Mouse (Mus musculus) liver, embryonic 13.5 days (tissue): ENCODE measurements around the gene Gm42878. TPM values are rescaled to one million over a fixed set of nuclear protein-coding genes. Genes with fewer than 3 reads are reported as not detected.

Experiments
- ATAC-seq: fragments of 200-750 bp; cut with Nextera tagmentation; 2 replicates; pipeline ENCODE4 v1.8.0; 2017; ENCODE audit warnings: low read depth, mild to moderate bottlenecking, moderate number of reproducible peaks, moderate library complexity
- DNase-seq: peaks from one replicate; pipeline ENCODE4 v3.0.0; 2022
- H3K27ac ChIP-seq: fragments of 300-500 bp; sonication (generic); 2 replicates; pipeline ENCODE4 v1.5.1; 2015; ENCODE audit warnings: moderate library complexity, mild to moderate bottlenecking, inconsistent platforms
- H3K27me3 ChIP-seq: fragments of 300-500 bp; sonication (generic); 2 replicates; pipeline ENCODE4 v1.6.1; 2015; ENCODE audit warnings: mild to moderate bottlenecking, inconsistent platforms
- H3K36me3 ChIP-seq: fragments of 300-500 bp; sonication (generic); 2 replicates; pipeline ENCODE4 v1.6.1; 2015; ENCODE audit warnings: mild to moderate bottlenecking, inconsistent platforms
- H3K4me1 ChIP-seq: fragments of 300-500 bp; sonication (generic); replicated peaks from 2 replicates; pipeline ENCODE4 v1.6.1; 2015; ENCODE audit warnings: inconsistent platforms
- H3K4me2 ChIP-seq: fragments of 300-500 bp; sonication (generic); 2 replicates; pipeline ENCODE4 v1.6.1; 2015; ENCODE audit warnings: inconsistent platforms, mild to moderate bottlenecking, moderate library complexity
- H3K4me3 ChIP-seq: fragments of 300-500 bp; sonication (generic); replicated peaks from 2 replicates; pipeline ENCODE4 v1.5.1; 2015; ENCODE audit warnings: mild to moderate bottlenecking, inconsistent platforms
- H3K9ac ChIP-seq: fragments of 300-500 bp; sonication (generic); 2 replicates; pipeline ENCODE4 v1.6.1; 2015; ENCODE audit warnings: mild to moderate bottlenecking, inconsistent platforms
- H3K9me3 ChIP-seq: fragments of 300-500 bp; sonication (generic); replicated peaks from 2 replicates; pipeline ENCODE4 v1.6.1; 2016; ENCODE audit warnings: inconsistent platforms
- WGBS: fragments of 180-500 bp; shearing (Covaris S2); methylation state at CpG from one replicate; pipeline ENCODE4 v1.1.7; 2015; ENCODE audit not compliant: insufficient replicate concordance; 5-methylcytosine and 5-hydroxymethylcytosine counted together
- polyA plus RNA-seq: library from polyadenylated mRNA; unstranded; fragments of >200 nt; fragmentation: Nextera tagmentation; extraction: Ambion mirVana; gene quantifications from 2 replicates; pipeline ENCODE4 v1.2.1, GENCODE M21; 2015

Gene Gm42878
- polyA plus RNA-seq, result not detected in 2 replicates

DNA sequence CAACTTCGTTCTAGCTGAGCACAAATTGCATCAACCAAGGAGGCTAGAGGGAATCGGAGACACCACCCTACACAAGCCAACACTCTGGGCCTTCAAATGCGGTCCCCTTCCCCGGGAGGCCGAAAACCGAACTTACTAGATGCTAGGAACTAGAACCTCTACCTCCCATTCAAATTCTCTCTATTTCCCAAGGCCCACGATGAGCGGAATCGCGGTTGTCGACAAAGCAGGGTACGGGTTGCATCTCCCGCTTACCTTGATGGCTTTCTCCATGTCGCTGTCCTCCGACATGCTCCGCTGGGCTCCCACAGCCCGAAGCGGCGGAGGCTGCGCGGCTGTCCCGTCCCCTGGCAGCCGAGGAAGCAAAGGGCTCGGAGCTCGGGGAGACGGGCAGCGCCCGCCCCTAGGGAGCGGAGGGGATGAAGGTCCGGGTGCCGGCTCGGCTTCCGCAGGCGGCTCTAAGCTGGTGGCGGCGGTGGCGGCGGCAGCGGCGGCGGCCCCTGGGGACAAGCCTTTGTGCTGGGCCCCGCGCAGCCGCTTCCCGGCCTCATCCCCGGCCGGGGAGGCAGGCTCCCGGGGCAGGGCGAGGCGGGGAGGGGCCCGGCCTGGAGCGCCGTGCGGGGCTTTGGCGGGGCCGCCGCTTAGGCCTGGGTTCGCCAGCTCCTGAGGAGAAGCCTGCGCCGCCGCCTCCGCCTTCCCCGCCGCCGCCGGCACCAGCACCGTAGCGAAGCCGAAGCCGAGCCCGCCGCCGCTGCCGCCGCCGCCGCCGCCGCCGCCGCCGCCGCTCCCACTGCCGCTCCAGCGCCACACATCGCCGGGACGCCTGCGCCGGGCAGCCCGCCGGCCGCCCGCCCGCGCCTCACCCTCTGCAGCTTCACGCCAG, at the start of gene Gm42878, which contains the start of gene Adam1a:
Gm42878 (minus strand) TSS at position 573 of the 883 bp plus-strand sequence.
Adam1a (minus strand) TSS at position 573 of the 883 bp plus-strand sequence.
- DNase-seq, result no peak
- peak; percentile 74 for ATAC-seq
- peaks cover 2% of the 10 kb centered on the region; the same call in 1 of the 2 replicates for H3K36me3 ChIP-seq
- peak within 1 kb of the TSS; percentile 92 for H3K27ac ChIP-seq
- H3K4me2 ChIP-seq, result peak within 1 kb of the TSS; percentile 93
- no peaks in the 10 kb centered on the region for H3K27me3 ChIP-seq
- WGBS, result under 1% methylated on average over 63 of the region's 97 CpGs
- H3K9me3 ChIP-seq, result no peaks in the 10 kb centered on the region
- H3K4me3 ChIP-seq, result peak within 1 kb of the TSS; percentile 100
- peaks cover 65% of the 10 kb centered on the region for H3K4me1 ChIP-seq
- peak within 1 kb of the TSS; percentile 98 for H3K9ac ChIP-seq

DNA sequence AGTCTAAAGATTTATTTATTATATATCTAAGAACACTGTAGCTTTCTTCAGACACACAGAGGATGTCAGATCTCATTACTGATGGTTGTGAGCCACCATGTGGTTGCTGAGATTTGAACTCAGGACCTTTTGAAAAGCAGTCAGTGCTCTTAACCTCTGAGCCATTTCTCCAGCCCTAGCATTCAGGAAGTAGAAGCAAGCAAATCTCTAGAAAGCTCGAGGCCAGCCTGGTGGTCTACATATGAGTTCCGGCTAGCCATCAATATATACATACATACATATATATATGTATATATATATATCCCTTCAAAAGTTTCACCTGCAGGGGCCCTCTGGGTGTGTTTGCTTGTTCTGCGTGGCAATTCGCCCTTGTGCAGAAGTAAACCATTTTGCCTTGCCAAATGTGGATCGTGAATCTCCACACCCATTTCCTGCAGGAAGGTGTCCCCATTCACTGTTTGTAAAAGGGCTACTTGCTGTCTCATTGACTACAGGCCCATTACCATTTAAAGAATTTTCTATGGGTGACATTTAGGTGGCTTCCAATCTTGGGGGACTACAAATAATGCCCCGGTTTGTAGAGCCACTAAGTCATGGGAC, 49.5 kb upstream of the Gm42878 start:
- no peaks in the 10 kb centered on the region for H3K36me3 ChIP-seq
- H3K4me2 ChIP-seq, result peak overlapping the region; percentile 99
- no peaks in the 10 kb centered on the region for H3K27me3 ChIP-seq
- H3K4me1 ChIP-seq, result peaks cover 66% of the 10 kb centered on the region
- no peak overlapping the region for H3K9ac ChIP-seq
- DNase-seq (no peak), ATAC-seq (no peak)
- WGBS, result 68% methylated on average over 6 of the region's 6 CpGs
- H3K4me3 ChIP-seq, result peak overlapping the region; percentile 78; the same call in 1 of the 2 replicates
- H3K9me3 ChIP-seq, result no peaks in the 10 kb centered on the region
- peak overlapping the region; percentile 91; the same call in 1 of the 2 replicates for H3K27ac ChIP-seq

DNA sequence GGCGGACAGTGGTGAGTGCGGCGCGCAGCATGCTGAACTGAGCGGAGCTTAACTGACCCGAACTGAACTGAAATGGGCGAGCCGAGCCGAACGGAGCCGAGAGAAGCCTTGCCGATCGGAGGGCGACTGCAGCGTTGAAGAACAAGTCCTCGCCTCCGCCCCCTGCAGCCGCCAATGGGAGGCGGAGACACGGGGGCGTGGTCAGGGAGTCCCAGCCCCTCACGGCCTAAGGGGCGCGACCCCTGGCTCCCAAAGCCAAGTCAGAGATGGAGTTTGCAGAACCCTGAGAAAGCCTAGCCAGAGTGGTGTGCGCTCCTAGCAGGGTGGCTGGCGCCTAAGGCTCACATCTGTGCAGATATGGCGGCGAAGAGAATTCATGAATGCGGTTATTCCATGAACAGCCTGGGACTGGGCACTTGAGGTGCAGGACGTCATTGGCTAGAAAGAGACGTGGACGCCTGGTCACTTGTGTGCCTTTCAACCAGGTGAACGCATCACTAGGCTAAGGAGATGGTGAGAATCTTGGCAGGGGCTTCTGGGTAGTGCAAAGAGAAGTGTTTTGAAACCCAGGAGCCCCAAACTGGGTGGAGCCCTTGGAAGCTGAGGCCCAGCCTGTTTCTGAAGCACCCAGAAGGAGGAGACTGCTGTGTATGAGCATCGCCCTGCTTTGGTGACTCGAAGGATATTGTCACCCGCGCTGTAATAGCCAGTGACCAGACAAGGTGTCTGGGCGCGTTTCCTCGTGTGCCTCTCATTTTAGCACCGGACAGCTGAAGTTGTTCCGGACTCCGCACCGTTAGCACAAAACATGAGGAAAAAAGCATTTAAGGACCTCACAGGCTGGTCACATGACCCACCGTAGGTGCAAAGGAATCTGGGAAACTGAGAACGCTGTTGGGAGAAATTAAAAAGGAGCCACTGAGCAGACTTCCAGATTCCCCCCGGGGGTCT, 48.4 kb upstream of the Gm42878 start, which contains the start of gene Aldh2:
Aldh2 (minus strand) TSS at position 374 of the 951 bp plus-strand sequence.
- peak within 1 kb of the TSS; percentile 78 for H3K4me3 ChIP-seq
- peak within 1 kb of the TSS; percentile 87 for H3K9ac ChIP-seq
- H3K27ac ChIP-seq, result peak within 1 kb of the TSS; percentile 91
- H3K4me1 ChIP-seq, result peaks cover 69% of the 10 kb centered on the region
- peak; percentile 90 for ATAC-seq
- 2% methylated on average over 47 of the region's 47 CpGs for WGBS
- peak; percentile 84 for DNase-seq
- no peaks in the 10 kb centered on the region for H3K9me3 ChIP-seq
- peak within 1 kb of the TSS; percentile 99 for H3K4me2 ChIP-seq
- H3K27me3 ChIP-seq, result no peaks in the 10 kb centered on the region
- H3K36me3 ChIP-seq, result no peaks in the 10 kb centered on the region

DNA sequence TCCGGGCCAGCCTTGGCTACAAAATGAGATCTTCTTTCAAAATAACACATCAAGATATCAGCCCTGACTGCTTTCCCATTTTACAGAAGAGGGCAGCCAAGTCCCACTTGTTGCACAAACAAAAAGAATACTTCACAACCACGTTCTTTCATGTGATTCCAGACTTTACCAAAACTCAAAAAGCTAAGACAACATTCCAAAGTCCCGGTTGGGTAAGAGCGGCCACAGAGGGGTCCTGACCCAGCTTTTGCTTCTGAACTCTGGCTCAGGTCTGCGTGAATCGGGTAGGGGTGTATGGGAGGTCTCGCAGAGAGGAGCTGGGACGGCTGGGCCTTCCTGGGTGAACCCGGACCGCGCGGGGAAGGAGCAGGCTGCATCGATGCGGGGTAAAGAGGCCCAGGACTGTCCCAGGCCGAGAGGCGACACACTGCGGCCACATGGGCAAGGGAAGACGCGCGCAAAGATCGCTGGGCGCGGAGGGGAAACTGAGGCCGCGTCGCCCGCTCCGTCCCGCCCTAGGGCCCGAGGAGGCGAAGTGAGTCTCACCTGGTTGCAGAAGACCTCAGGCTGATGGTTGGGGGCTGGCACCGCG, 47.6 kb upstream of the Gm42878 start:
- Histone ChIP-seq H3K36me3 (no peaks in the 10 kb centered on the region), H3K9me3 (no peaks in the 10 kb centered on the region), H3K27me3 (no peaks in the 10 kb centered on the region), H3K9ac (peak overlapping the region; percentile 87), H3K27ac (peak overlapping the region; percentile 91), H3K4me1 (peaks cover 66% of the 10 kb centered on the region), H3K4me3 (peak overlapping the region; percentile 78), H3K4me2 (peak overlapping the region; percentile 99)
- 4% methylated on average over 33 of the region's 33 CpGs for WGBS
- ATAC-seq (peak; percentile 40), DNase-seq (peak; percentile 20)

DNA sequence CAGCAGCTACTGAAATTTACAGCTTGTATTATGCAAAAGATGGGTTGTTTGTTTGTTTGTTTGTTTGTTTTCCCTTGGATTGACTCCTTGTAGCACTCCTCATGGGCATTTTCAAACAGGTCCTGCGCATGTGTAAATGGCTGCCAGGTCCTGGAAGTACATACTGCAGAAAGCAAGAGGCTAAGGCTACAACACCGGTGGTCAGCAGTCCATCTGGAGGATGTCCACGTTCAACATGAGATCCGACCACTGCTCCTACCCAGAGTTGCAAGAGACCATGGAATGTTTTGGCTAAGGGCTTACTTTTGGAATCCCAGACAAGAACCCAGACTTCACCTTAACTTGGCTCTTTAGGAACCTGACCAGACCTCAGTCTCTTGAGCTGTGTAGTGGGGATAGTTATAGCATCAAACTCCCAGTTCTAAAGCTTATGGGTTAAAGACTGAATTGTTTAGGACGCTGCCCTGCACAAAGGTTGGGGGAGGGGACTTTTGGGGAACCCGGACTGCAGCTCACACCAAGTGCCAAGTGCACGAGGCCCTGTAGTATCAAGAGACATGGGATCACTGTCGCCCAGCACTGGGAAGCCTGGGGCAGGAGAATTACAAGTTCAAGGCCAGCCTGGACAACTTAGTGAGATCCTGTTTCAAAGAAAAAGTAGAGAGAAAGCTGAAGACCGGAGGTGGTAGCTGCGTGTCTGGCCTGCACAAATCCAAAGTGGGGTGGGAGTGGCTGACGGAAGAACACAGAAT, 47.0 kb upstream of the Gm42878 start:
- Histone ChIP-seq H3K4me3 (peak overlapping the region; percentile 78), H3K27ac (peak overlapping the region; percentile 91)
- 54% methylated on average over 11 of the region's 11 CpGs for WGBS

DNA sequence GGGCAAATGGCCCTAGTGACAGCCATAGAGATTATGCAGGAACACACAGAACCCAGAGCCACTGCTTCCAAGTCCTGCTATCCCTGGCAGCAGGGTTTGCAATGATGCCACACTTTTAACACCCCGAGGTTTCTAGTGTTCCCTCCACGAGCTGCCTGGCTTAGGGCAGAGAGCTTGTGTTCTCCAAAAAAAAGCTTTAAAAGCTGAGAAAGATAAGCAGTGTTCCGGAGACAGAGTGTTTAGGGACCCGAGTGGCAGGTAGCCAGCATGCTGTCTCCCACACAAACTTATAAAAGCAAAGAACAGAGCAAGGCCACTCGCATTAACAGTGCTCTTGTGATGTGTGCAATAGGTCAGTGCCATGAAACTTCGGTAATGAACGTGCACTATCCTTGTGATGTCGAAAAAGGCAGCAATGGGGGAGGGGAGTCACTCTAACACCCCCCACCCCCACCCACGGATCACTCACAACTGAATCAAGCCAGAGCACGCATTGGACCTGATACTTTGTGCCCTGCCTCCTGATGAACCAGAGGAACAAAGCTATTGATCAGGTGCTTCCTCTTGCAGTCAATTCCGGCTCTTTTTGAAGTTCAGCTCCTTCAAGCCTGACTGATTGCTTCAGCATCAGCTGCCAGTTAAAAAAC, 46.3 kb upstream of the Gm42878 start:
- H3K27ac ChIP-seq, result peak overlapping the region; percentile 91
- no peaks in the 10 kb centered on the region for H3K36me3 ChIP-seq
- H3K9ac ChIP-seq, result peak overlapping the region; percentile 87
- H3K4me2 ChIP-seq, result peak overlapping the region; percentile 99
- ATAC-seq (no peak), DNase-seq (no peak)
- H3K4me3 ChIP-seq, result peak overlapping the region; percentile 78; the same call in 1 of the 2 replicates
- H3K27me3 ChIP-seq, result no peaks in the 10 kb centered on the region
- WGBS, result 52% methylated on average over 11 of the region's 11 CpGs
- H3K4me1 ChIP-seq, result peaks cover 70% of the 10 kb centered on the region
- H3K9me3 ChIP-seq, result no peaks in the 10 kb centered on the region

More for the DNA sequence above, 47.0 kb upstream of the Gm42878 start:
- peak overlapping the region; percentile 99 for H3K4me2 ChIP-seq
- no peak for DNase-seq
- H3K36me3 ChIP-seq, result no peaks in the 10 kb centered on the region
- peaks cover 69% of the 10 kb centered on the region for H3K4me1 ChIP-seq
- H3K9ac ChIP-seq, result peak overlapping the region; percentile 87
- no peaks in the 10 kb centered on the region for H3K27me3 ChIP-seq
- no peaks in the 10 kb centered on the region for H3K9me3 ChIP-seq
- no peak for ATAC-seq

DNA sequence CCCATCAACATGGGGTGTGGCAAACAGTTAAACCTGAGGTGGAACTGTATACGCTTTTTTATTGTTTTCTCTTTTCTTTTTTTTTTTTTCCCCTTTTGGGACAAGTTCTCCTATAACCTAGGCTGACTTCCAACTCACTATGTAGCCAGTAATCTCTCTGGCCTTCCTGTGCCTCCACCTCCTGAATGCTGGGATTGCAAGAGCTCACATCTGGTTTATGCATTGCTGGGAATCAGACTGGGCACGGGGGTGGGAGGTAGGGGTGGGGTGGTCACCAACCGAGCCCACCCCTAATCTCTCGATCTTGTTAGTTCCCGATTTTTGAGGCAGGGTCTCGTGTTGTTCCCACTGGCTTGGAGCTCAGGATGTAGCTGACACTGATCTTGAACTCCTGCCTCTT, 44.6 kb upstream of the Gm42878 start:
- H3K27ac ChIP-seq, result no peak overlapping the region
- WGBS, result 63% methylated on average over 6 of the region's 6 CpGs
- no peak overlapping the region for H3K9ac ChIP-seq
- H3K4me2 ChIP-seq, result no peak overlapping the region
- H3K27me3 ChIP-seq, result no peaks in the 10 kb centered on the region
- H3K9me3 ChIP-seq, result no peaks in the 10 kb centered on the region
- H3K36me3 ChIP-seq, result no peaks in the 10 kb centered on the region
- H3K4me1 ChIP-seq, result peaks cover 70% of the 10 kb centered on the region
- DNase-seq (no peak), ATAC-seq (no peak)
- H3K4me3 ChIP-seq, result no peak overlapping the region

DNA sequence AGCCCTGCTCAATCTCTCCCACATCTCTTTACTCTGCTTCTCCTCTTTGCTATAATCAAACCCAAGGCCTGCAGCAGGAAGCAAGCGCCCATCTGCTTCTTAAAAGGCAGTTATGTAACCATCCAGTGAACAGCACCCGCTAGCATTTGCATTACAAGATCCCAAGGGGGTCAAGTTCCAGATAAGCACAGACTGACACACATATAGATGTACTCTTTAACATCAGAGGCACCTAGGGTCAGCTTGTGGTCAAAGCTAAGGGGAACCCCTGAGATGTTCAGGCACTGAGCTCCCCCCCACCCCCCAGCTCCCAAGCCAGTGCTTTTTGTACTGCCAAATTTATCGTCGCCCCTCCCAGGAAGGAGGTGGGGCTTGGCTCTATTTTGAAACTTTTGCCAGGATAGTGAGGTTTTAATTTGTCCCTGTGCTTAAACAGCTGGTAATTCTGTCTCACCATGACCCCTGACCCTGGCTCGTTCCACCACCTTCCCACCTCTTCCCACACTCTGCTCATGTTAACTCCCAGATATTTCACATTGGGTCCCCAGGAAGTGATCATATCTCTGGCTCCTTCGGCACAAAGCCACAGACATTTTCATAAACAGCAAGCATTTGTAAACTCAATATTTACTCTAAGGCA, 41.2 kb upstream of the Gm42878 start:
- DNase-seq (no peak), ATAC-seq (no peak)
- H3K9me3 ChIP-seq, result no peaks in the 10 kb centered on the region
- no peaks in the 10 kb centered on the region for H3K27me3 ChIP-seq
- peak overlapping the region; percentile 37 for H3K4me2 ChIP-seq
- H3K36me3 ChIP-seq, result no peaks in the 10 kb centered on the region
- peak overlapping the region; percentile 62 for H3K27ac ChIP-seq
- WGBS, result 7% methylated on average over 6 of the region's 6 CpGs
- H3K9ac ChIP-seq, result peak overlapping the region; percentile 30; the same call in 1 of the 2 replicates
- no peak overlapping the region for H3K4me3 ChIP-seq
- peaks cover 55% of the 10 kb centered on the region for H3K4me1 ChIP-seq

DNA sequence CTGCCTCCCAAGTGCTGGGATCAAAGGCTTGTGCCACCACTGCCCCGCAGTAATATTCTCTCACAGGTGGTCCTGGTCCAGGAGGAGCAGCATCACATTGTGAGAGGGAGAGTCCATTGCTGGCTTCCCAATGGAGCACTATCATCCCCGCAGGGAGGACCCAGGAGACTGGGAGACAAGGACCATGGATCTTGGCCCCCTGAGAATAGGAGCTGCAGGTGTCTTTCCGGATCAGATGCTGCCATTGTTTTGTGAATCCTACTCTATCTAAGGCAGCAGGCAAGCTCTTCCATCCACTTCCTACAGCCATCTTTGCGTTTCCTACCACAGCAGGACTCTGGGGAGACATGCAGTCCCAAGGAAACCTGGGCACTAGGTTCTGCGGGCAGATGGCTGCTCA, 40.4 kb upstream of the Gm42878 start:
- Histone ChIP-seq H3K9me3 (no peaks in the 10 kb centered on the region), H3K4me1 (peaks cover 48% of the 10 kb centered on the region), H3K36me3 (no peaks in the 10 kb centered on the region), H3K27ac (0 out of 2 replicates have a peak overlapping the region, but pooled peaks have one; percentile 62), H3K4me2 (no peak overlapping the region), H3K27me3 (no peaks in the 10 kb centered on the region), H3K4me3 (no peak overlapping the region), H3K9ac (no peak overlapping the region)
- ATAC-seq (no peak), DNase-seq (no peak)
- 83% methylated on average over 5 of the region's 5 CpGs for WGBS
